Mouse (Mus musculus) heart, adult 2 months (tissue): Measurements from ENCODE around the gene Bmper.

Source experiments
- CTCF ChIP-seq: fragments of 200-600 bp; IDR thresholded peaks from 2 replicates; pipeline ENCODE4 v1.8.1; 2022; ENCODE audit warnings: antibody characterized with exemption, mild to moderate bottlenecking, moderate library complexity
- EP300 ChIP-seq: fragments of 200-500 bp; IDR thresholded peaks from 2 replicates; pipeline ENCODE4 v1.6.1; 2011; ENCODE audit warnings: low read depth, low read length, control low read depth; ENCODE audit not compliant: insufficient read depth
- POLR2A ChIP-seq: fragments of 200-500 bp; IDR thresholded peaks from 2 replicates; pipeline ENCODE4 v1.6.1; 2011; ENCODE audit warnings: mild to moderate bottlenecking, low read depth, low read length, control low read depth; ENCODE audit not compliant: insufficient read depth

DNA sequence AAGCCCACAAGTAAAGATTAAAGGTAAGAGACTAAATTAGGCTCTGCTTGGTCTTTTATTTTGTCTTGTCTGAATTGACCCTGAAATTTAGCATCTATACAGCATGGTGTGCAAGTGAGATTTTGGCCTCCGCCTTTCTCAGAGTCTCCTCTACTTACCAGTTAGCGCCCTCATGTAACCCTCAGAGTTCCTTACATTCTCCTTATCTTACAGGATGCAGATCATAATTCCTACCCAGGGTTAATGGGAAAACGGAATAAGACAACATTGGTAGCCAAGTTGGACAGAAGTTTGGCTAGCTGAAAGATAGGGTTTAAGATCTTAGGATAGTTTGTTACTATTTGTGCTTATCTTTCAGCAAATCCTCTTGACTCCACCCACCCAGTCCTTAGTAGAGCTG is 17.1 kb upstream of the Bmper start:
- TF ChIP-seq EP300 = no peak
- no peak for TF ChIP-seq CTCF
- TF ChIP-seq POLR2A = no peak
